Mouse (Mus musculus) forebrain, embryonic 12.5 days (tissue): Measurements from ENCODE around the gene Ubb. TPM values are rescaled to one million over a fixed set of nuclear protein-coding genes. Genes with fewer than 3 reads are reported as not detected.

ENCODE experiments used
- ATAC-seq: fragments of 200-750 bp; cut with Nextera tagmentation; 2 replicates; pipeline ENCODE4 v1.8.0; 2017; ENCODE audit warnings: moderate TSS enrichment; ENCODE audit not compliant: low FRiP score
- H3K27ac ChIP-seq: fragments of 300-500 bp; sonication (generic); 2 replicates; pipeline ENCODE4 v1.5.1; 2016; ENCODE audit warnings: mild to moderate bottlenecking
- H3K27me3 ChIP-seq: fragments of 300-500 bp; sonication (generic); 2 replicates; pipeline ENCODE4 v1.6.1; 2016; ENCODE audit warnings: mild to moderate bottlenecking
- H3K36me3 ChIP-seq: fragments of 300-500 bp; sonication (generic); replicated peaks from 2 replicates; pipeline ENCODE4 v1.6.1; 2016; ENCODE audit warnings: mild to moderate bottlenecking
- H3K4me1 ChIP-seq: fragments of 300-500 bp; sonication (generic); 2 replicates; pipeline ENCODE4 v1.6.1; 2016
- H3K4me2 ChIP-seq: fragments of 300-500 bp; sonication (generic); 2 replicates; pipeline ENCODE4 v1.6.1; 2016; ENCODE audit warnings: mild to moderate bottlenecking, moderate library complexity
- H3K4me3 ChIP-seq: fragments of 300-500 bp; sonication (generic); replicated peaks from 2 replicates; pipeline ENCODE4 v1.5.1; 2016; ENCODE audit warnings: mild to moderate bottlenecking
- H3K9ac ChIP-seq: fragments of 300-500 bp; sonication (generic); 2 replicates; pipeline ENCODE4 v1.6.1; 2016; ENCODE audit warnings: mild to moderate bottlenecking
- H3K9me3 ChIP-seq: fragments of 300-500 bp; sonication (generic); 2 replicates; pipeline ENCODE4 v1.6.1; 2016
- WGBS: fragments of 180-500 bp; shearing (Covaris S2); methylation state at CpG from one replicate; pipeline ENCODE4 v1.1.7; 2016; 5-methylcytosine and 5-hydroxymethylcytosine counted together
- polyA plus RNA-seq: library from polyadenylated mRNA; unstranded; fragments of >200 nt; fragmentation: Nextera tagmentation; extraction: Ambion mirVana; gene quantifications from 2 replicates; pipeline ENCODE4 v1.2.1, GENCODE M21; 2016

The Ubb gene
- polyA plus RNA-seq, 1 experiment from 2014 or later: 3,704 TPM

DNA sequence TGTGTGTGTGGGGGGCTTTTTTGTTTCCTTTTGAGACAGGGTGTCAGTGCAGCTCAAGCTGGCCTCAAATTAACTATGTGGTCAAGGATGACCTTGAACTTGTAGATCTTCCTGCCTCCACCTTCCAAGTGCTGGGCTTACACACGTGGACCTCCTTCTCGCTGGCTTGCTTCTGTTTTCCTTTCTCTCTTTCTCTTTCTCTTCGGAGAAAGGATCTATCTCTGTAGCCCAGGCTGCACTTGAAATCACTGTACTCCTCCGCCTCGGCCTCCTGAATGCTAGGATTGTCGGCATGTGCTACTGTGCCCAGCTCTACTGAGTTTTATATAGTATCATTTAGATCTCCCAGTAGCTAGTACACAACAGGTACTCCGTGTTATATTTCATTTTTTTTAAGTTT, 13.4 kb upstream of the Ubb start:
- WGBS: 18% methylated on average over 7 of the region's 7 CpGs
- no peak overlapping the region for H3K27ac ChIP-seq
- H3K4me3 ChIP-seq: peak overlapping the region; percentile 92
- H3K9ac ChIP-seq: 0 out of 2 replicates have a peak overlapping the region, but pooled peaks have one; percentile 47
- no peak for ATAC-seq
- H3K4me2 ChIP-seq: peak overlapping the region; percentile 79
- H3K27me3 ChIP-seq: peaks cover 4% of the 10 kb centered on the region; the same call in 1 of the 2 replicates
- no peaks in the 10 kb centered on the region for H3K9me3 ChIP-seq
- peaks cover 20% of the 10 kb centered on the region; the same call in 1 of the 2 replicates for H3K36me3 ChIP-seq
- peaks cover 13% of the 10 kb centered on the region for H3K4me1 ChIP-seq

- Histone ChIP-seq H3K4me3 (peak overlapping the region; percentile 92), H3K4me1 (peaks cover 13% of the 10 kb centered on the region), H3K27me3 (peaks cover 4% of the 10 kb centered on the region; the same call in 1 of the 2 replicates), H3K9me3 (no peaks in the 10 kb centered on the region), H3K9ac (peak overlapping the region; percentile 98), H3K4me2 (peak overlapping the region; percentile 79), H3K27ac (peak overlapping the region; percentile 87), H3K36me3 (peaks cover 13% of the 10 kb centered on the region; the same call in 1 of the 2 replicates)
- under 1% methylated on average over 71 of the region's 73 CpGs for WGBS
- ATAC-seq: peak; percentile 84
Measured at GRCm38 (mm10) chr11:62538321-62539088, 12.5 kb upstream of the Ubb start.

GRCm38 (mm10) chr11:62539089-62539890, 11.7 kb upstream of the Ubb start, which contains the start of gene Cenpv:
Cenpv (minus strand) TSS chr11:62539261.
- Histone ChIP-seq H3K4me2 (peak within 1 kb of the TSS; percentile 79), H3K27ac (peak within 1 kb of the TSS; percentile 87), H3K4me1 (peaks cover 13% of the 10 kb centered on the region), H3K9ac (peak within 1 kb of the TSS; percentile 98), H3K27me3 (peaks cover 4% of the 10 kb centered on the region; the same call in 1 of the 2 replicates), H3K36me3 (0 out of 2 replicates have a peak, but pooled peaks cover 7% of the 10 kb centered on the region), H3K9me3 (no peaks in the 10 kb centered on the region), H3K4me3 (peak within 1 kb of the TSS; percentile 92)
- 6% methylated on average over 55 of the region's 57 CpGs for WGBS
- peak; percentile 84 for ATAC-seq

- 84% methylated on average over 7 of the region's 7 CpGs for WGBS
Measured at GRCm38 (mm10) chr11:62540167-62540566, 10.8 kb upstream of the Ubb start.

DNA sequence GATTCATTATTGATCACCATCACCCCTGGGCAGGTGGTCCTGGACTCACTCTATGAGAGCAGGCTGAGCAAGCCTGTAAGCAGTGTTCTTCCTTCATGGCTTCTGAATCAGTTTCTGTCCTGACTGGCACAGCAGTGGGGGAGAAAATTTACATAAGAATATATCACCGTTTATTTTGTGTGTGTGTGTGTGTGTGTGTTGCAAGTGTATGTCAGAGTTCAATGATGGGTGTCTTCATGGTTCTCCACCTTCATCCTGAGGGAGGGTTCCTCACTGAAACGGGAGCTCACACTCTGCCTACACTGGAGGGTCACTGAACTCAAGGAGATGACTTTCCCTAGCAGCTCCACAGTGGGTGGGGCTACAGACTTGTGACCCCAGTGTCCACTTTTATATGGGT, 10.0 kb upstream of the Ubb start:
- H3K4me1 ChIP-seq: peaks cover 13% of the 10 kb centered on the region
- no peak overlapping the region for H3K4me3 ChIP-seq
- H3K27ac ChIP-seq: no peak overlapping the region
- H3K4me2 ChIP-seq: no peak overlapping the region
- 66% methylated on average over 2 of the region's 2 CpGs for WGBS
- H3K9ac ChIP-seq: no peak overlapping the region
- H3K9me3 ChIP-seq: no peaks in the 10 kb centered on the region
- no peak for ATAC-seq
- H3K27me3 ChIP-seq: peaks cover 4% of the 10 kb centered on the region; the same call in 1 of the 2 replicates
- H3K36me3 ChIP-seq: no peaks in the 10 kb centered on the region

More at GRCm38 (mm10) chr11:62540167-62540566, 10.8 kb upstream of the Ubb start:
- no peaks in the 10 kb centered on the region for H3K9me3 ChIP-seq
- no peak overlapping the region for H3K4me3 ChIP-seq
- no peak overlapping the region for H3K4me2 ChIP-seq
- H3K9ac ChIP-seq: no peak overlapping the region
- no peak overlapping the region for H3K27ac ChIP-seq
- ATAC-seq: no peak
- peaks cover 4% of the 10 kb centered on the region; the same call in 1 of the 2 replicates for H3K27me3 ChIP-seq
- H3K36me3 ChIP-seq: 0 out of 2 replicates have a peak, but pooled peaks cover 6% of the 10 kb centered on the region
- H3K4me1 ChIP-seq: peaks cover 13% of the 10 kb centered on the region

DNA sequence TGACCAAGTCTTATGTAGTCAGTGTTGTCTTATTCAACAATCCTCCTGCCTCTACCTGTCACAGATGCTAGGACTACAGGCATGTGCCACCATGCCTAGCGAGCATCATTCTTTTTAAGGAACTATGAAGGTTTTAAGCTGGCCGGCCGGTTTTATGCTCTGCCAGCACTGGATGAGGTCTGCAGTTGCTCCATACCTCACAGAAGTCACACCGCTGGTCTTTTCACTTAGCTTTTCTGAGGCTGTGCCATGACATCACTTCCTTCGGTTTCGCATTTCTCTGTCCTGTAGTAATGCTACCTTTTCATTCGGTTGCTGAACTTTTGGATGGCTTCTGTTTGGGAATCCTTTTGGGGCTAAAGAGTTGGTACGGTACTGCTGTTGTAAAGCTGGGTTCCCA, 9.4 kb upstream of the Ubb start:
- WGBS: 85% methylated on average over 8 of the region's 8 CpGs
- Histone ChIP-seq H3K27me3 (peaks cover 4% of the 10 kb centered on the region; the same call in 1 of the 2 replicates), H3K4me2 (no peak overlapping the region), H3K36me3 (no peaks in the 10 kb centered on the region), H3K9ac (no peak overlapping the region), H3K4me3 (no peak overlapping the region), H3K27ac (no peak overlapping the region), H3K9me3 (no peaks in the 10 kb centered on the region), H3K4me1 (peaks cover 13% of the 10 kb centered on the region)
- no peak for ATAC-seq

DNA sequence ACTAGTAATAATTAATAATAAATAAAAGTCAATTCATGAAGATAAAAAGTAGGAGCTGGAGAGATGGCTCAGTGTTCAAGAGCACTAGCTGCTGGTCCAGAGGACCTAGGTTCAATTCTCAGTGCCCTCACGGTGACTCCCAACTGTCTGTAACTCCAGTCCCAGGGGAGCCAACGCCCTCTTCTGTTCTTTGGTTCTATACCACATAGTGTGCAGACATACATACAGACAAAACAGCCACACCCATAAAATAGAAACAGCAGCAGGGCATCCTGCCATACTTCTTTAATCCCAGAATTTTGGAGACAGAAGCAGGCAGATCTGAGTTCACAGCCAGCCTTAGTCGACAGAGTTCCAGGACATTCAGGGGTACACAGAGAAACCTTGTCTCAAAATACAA, 7.0 kb upstream of the Ubb start:
- Histone ChIP-seq H3K27me3 (peaks cover 4% of the 10 kb centered on the region; the same call in 1 of the 2 replicates), H3K4me2 (no peak overlapping the region), H3K36me3 (no peaks in the 10 kb centered on the region), H3K9ac (no peak overlapping the region), H3K4me1 (peaks cover 7% of the 10 kb centered on the region), H3K4me3 (no peak overlapping the region), H3K27ac (no peak overlapping the region), H3K9me3 (no peaks in the 10 kb centered on the region)
- 91% methylated on average over 3 of the region's 3 CpGs for WGBS
- ATAC-seq: no peak

DNA sequence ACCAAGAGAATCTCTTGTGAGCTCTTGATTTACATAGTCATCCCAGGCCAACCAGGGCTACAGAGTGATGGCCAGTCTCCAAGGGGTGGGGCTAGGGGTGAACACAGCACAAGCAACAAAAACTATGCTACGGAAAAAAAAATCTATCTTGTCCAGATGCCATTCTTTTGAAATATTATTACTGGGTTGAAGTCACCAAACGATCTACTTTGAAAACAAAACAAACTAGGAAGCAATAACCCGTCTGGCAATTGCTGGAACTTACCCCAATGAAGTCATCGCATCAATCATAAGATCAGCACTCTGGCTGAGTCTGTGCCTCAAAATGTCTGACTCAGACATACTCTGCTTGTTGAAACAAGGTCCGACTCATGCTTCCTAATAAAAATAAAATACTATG, 1.2 kb upstream of the Ubb start:
- H3K4me1 ChIP-seq: peaks cover 31% of the 10 kb centered on the region
- peak overlapping the region; percentile 67 for H3K4me3 ChIP-seq
- peak overlapping the region; percentile 75 for H3K9ac ChIP-seq
- peak overlapping the region; percentile 96 for H3K27ac ChIP-seq
- no peaks in the 10 kb centered on the region for H3K27me3 ChIP-seq
- 29% methylated on average over 5 of the region's 5 CpGs for WGBS
- no peaks in the 10 kb centered on the region for H3K9me3 ChIP-seq
- H3K36me3 ChIP-seq: peaks cover 19% of the 10 kb centered on the region
- ATAC-seq: no peak
- H3K4me2 ChIP-seq: peak overlapping the region; percentile 55

DNA sequence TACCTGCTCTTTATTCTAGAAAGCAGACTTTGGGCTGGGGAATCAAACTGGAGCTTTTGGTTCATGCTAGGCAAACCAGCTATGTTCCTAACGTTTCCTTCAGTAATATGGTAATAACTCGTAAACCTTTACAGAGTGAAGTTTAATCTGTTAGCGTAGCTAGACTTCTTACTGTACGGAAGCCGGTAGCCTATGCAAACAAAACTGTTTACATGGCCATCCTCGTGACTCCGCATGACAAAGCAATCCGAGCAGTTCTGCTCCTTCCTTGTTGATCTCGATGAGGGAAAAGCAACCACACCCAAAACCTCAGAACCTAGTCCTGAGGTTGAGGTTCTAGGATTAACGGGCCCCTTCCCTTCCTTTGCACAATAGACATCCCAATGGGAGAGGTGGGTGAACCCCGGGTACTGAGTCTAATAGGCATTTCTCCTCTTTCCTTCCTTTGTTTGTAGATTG, 715 bp upstream of the Ubb start:
- Histone ChIP-seq H3K36me3 (peaks cover 23% of the 10 kb centered on the region), H3K4me1 (peaks cover 35% of the 10 kb centered on the region), H3K4me3 (peak overlapping the region; percentile 67), H3K27ac (peak overlapping the region; percentile 96), H3K9ac (peak overlapping the region; percentile 75), H3K4me2 (peak overlapping the region; percentile 55), H3K27me3 (no peaks in the 10 kb centered on the region), H3K9me3 (no peaks in the 10 kb centered on the region)
- 5% methylated on average over 11 of the region's 11 CpGs for whole genome bisulfite sequencing
- no peak; the same call in 1 of the 2 replicates for ATAC-seq

GRCm38 (mm10) chr11:62551226-62552119, 502 bp downstream of the Ubb start:
- Histone ChIP-seq H3K36me3 (peaks cover 29% of the 10 kb centered on the region), H3K4me2 (peak overlapping the region; percentile 55), H3K4me3 (peak overlapping the region; percentile 67), H3K9ac (peak overlapping the region; percentile 82), H3K27me3 (no peaks in the 10 kb centered on the region), H3K27ac (peak overlapping the region; percentile 96), H3K9me3 (no peaks in the 10 kb centered on the region), H3K4me1 (peaks cover 43% of the 10 kb centered on the region)
- peak; percentile 88 for ATAC-seq
- under 1% methylated on average over 58 of the region's 58 CpGs for WGBS

- H3K9ac ChIP-seq: peak overlapping the region; percentile 56
Measured at GRCm38 (mm10) chr11:62553186-62553585, 2.2 kb downstream of the Ubb start.

More at GRCm38 (mm10) chr11:62553186-62553585, 2.2 kb downstream of the Ubb start:
- Histone ChIP-seq H3K27me3 (no peaks in the 10 kb centered on the region), H3K4me2 (peak overlapping the region; percentile 95), H3K36me3 (peaks cover 29% of the 10 kb centered on the region), H3K4me3 (peak overlapping the region; percentile 52), H3K27ac (no peak overlapping the region), H3K4me1 (peaks cover 43% of the 10 kb centered on the region), H3K9me3 (no peaks in the 10 kb centered on the region)
- 46% methylated on average over 1 of the region's 1 CpGs for WGBS
- no peak for ATAC-seq
